Mouse (Mus musculus): ENCODE data around the gene Snx29.

GRCm38 (mm10) chr16:11794628-11795027 is 471.9 kb downstream of the Snx29 start:
- TF ChIP-seq CTCF (IDR thresholded peaks at IDR 0.05; ENCODE audit: low read depth, low read length) (no peak), POLR2A (IDR thresholded peaks at IDR 0.05; ENCODE audit: borderline replicate concordance, low read depth, low read length) (no peak)
